Mouse (Mus musculus): ENCODE measurements around the gene Adprm.
"Not testable (repeated sequence)": the region's sequence is repeated elsewhere in the genome, so short reads cannot be mapped to it uniquely, and the experiment has no call there.

The Adprm gene

DNA sequence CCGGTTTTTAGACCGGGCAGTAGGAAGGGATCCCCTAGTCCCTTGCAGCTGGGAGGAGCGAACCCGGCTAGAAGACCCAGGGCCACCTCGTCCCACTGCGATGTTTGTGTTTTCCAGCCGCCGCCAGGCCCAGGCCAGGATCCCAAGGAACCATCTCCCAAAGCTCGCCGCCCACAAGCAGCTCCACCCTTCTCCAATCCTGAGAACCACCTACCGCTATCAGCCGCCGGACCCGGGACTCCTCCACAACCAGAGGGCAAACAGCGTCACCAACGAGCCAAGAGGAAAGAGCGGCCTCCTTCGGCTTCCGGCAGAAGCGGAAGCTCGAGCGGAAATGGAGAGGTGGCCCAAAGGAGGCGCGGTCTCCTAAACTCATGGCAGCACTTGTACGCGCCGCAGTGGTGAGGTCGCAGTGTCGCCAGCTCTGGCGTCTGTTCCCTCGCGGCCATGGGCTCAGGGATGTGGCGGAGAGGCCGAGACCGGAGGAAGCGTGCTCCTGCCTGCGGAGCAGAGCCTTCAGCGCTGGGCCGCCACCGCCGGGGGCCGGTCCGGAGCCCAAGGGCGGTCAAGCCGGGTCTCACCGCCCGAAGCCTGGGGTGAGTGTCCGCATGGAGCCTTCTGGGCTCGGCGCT is at the start of gene Adprm, which contains the start of gene Sco1:
Gene Adprm (minus strand): TSS at position 274 of the 632 bp plus-strand sequence.
Gene Sco1 (plus strand): TSS at position 350 of the 632 bp plus-strand sequence.
- peak; percentile 69 for DNase-seq (ENCODE audit: low spot score)

DNA sequence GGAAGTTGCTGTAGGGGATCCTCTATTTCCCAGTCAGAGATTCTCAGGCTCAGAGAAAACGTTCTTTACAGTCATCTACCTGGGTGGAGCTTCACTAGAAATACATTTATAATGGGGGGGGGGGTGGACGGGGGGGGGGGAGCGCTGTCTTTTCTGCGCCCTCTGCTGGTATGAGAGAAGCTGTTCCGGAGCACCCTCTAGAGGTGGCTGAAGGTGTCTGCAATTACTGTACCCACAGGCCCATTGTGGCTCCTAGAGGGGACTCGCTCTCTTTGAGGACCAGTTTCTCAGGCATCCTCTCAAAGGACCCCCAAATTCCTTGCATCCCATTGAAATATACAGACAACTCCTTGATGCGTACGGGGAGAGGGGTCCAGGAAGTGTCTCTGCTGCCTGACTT is 49.3 kb upstream of the Adprm start:
- DNase-seq (ENCODE audit: low spot score) = no peak

DNA sequence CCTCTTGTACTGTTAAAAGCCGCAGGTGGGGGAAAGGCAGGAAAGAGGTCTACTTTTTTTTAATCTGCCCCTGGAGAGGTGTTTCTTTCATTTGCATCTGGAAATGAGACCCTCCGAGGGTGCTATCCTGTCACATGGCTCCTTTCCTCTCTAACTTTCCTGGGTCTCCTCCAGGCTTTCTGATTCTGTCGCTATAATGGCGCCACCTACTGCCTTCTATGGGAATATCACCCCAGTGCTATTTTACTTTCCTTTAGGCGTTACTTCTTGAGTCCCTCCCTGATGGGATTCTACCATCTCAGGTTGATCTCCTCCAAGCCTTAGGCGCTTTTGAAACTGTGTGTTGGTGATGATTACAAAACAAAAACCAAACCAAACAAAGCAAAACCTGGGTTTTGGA is 47.8 kb upstream of the Adprm start:
- DNase-seq (ENCODE audit: low spot score) = no peak

DNA sequence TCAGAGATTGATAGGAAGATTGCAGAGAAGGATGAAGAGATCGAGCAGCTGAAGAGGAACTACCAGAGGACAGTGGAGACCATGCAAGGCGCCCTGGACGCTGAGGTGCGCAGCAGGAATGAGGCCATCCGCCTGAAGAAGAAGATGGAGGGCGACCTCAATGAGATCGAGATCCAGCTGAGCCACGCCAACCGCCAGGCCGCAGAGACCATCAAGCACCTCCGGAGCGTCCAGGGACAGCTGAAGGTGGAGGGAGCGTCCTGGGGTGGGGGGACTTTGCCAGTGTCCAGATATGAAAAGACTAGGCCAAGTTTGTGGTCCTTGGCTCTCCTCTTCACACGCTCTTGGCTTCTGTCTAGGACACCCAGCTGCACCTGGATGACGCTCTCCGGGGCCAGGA is 46.8 kb upstream of the Adprm start:
- DNase-seq (ENCODE audit: low spot score) = no peak

DNA sequence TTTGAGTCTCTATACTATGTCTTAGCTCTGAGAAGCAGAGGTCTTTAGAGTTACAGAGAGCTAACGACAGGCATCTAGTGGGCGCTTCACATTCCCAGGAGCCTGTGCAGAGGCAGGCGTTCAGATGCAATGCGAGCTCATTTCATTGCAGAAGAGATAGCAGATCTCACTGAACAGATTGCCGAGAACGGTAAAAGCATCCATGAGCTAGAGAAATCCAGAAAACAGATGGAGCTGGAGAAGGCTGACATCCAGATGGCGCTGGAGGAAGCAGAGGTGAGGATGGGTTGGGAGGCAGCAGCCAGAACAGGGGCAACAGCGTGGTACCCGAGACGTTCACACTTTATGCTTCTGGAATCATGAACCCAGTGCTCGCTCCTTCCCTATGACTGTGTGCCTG is 46.0 kb upstream of the Adprm start:
- DNase-seq (ENCODE audit: low spot score) = no peak

DNA sequence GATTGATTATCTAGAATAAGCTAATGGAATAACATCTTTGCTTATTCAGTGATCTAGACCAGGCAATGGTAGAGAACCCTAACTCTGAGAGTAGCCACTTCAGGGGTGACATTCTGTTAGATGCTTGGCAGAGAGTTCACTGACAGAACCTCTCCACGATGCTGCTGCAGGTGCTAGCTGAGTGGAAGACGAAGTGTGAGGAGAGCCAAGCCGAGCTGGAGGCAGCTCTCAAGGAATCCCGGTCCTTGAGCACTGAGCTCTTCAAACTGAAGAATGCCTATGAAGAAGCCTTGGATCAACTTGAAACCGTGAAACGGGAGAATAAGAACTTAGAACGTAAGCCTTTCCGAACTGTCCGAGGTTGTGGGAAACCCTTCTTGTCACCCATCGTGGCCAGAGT is 45.3 kb upstream of the Adprm start:
- DNase-seq (ENCODE audit: low spot score) = no peak

DNA sequence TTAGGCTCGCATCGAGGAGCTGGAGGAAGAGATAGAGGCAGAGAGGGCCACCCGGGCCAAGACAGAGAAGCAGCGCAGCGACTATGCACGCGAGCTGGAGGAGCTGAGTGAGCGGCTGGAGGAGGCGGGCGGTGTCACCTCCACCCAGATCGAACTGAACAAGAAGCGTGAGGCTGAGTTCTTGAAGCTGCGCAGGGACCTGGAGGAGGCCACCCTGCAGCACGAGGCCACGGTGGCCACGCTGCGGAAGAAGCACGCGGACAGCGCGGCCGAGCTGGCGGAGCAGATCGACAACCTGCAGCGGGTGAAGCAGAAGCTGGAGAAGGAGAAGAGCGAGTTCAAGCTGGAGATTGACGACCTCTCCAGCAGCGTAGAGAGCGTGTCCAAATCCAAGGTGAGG is 42.1 kb upstream of the Adprm start:
- DNase-seq (ENCODE audit: low spot score) = no peak

DNA sequence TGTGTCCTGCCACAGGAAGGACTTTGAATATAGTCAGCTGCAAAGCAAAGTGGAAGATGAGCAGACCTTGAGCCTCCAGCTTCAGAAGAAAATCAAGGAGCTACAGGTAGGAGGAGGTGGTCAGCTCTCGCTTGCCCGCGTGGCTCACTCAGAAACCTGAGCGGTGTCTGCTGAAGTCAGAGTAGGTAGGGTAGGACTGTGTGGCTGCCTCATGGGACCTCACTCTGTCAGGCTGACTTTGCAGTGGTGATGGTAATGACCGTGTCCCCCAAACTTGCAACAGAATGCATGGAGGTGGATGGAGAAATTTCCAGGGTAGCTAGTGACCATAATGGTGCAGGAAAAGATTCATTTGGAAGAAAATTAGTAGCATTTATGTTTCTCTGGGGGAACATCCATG is 41.3 kb upstream of the Adprm start:
- no peak for DNase-seq (ENCODE audit: low spot score)

DNA sequence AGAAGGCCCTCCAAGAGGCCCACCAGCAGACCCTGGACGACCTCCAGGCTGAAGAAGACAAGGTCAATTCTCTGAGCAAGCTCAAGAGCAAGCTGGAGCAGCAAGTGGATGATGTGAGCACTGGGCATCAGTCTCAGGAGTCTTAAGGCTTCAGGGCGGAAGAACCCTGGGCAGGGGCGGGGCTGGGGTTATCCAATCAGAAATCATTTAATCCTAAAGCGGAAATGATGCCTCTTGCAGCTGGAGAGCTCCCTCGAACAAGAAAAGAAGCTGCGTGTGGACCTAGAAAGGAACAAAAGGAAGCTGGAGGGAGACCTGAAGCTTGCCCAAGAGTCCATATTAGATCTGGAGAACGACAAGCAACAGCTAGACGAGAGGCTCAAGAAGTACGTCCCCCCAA is 40.8 kb upstream of the Adprm start:
- DNase-seq (ENCODE audit: low spot score) = no peak

DNA sequence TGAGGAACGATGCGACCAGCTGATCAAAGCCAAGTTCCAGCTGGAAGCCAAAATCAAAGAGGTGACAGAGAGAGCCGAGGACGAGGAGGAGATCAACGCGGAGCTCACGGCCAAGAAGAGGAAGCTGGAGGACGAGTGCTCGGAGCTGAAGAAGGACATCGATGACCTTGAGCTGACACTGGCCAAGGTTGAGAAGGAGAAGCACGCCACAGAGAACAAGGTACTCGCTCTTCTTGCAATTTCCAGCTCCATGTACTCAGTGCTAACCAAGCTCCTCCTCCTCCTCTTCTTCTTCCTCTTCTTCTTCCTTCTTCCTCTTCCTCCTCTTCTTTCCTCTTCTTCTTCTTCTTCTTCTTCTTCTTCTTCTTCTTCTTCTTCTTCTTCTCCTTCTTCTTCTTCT is 40.0 kb upstream of the Adprm start:
- not testable (repeated sequence) for DNase-seq (ENCODE audit: low spot score)

DNA sequence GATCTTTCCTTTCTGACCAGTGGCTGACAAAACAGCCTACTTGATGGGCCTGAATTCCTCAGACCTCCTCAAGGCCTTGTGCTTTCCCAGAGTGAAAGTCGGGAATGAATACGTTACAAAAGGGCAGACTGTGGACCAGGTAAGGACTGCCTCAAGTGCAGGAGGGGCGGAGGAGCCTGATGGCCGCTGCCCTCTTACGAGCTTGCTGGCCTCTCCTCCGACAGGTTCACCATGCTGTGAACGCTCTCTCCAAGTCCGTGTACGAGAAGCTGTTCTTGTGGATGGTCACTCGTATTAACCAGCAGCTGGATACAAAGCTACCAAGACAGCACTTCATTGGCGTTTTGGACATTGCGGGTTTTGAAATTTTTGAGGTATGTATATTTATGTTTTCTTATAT is 34.8 kb upstream of the Adprm start:
- no peak for DNase-seq (ENCODE audit: low spot score)

DNA sequence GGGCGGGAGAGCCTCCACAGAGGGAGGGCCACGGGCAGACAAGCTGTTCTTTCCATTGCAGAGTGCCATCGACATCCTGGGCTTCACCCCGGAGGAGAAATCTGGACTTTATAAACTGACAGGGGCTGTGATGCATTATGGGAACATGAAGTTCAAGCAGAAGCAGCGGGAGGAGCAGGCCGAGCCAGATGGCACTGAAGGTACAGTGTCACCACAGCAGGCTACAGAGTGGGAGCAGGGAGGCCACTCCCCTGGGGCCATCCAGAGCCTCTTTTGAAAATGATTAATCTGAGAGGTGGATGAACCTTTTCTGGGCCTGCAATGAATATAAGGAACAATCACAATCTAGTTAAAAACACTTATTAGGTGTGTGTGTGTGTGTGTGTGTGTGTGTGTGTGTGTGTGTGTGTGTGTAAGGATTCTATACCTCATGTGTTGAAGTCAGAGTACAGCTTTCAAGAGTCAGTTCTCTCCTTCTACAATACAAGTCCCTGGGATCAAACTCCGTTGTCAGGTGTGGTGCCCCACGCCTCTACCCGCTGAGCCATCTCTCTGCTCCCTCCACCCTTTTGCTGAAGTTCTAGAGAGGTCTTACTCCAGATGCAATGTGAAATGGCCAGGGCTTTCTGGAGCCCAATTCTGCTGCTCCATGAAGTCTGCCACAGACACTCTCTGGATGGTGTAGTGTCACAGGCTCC is 34.2 kb upstream of the Adprm start:
- DNase-seq (ENCODE audit: low spot score) = no peak

DNA sequence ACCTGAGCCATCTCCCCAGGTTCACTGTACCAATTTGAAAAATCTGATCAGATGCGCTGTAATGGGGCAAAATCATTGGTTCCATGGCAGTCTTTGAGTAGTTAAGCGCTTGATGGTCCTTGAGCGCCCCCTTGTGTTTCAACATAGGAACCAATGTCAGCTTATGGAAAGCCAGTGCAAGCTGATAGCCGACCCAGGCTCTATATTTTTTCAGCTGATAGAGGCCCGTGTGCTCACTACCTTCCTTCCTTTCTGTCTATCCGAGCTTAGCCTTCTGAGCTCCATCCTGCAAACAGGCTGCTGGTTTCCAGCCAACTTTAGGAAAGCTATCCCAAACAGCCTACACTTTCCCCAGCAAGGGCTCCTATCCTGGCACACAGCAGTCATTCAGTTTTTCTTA is 33.1 kb upstream of the Adprm start:
- peak; percentile 36 for DNase-seq (ENCODE audit: low spot score)

DNA sequence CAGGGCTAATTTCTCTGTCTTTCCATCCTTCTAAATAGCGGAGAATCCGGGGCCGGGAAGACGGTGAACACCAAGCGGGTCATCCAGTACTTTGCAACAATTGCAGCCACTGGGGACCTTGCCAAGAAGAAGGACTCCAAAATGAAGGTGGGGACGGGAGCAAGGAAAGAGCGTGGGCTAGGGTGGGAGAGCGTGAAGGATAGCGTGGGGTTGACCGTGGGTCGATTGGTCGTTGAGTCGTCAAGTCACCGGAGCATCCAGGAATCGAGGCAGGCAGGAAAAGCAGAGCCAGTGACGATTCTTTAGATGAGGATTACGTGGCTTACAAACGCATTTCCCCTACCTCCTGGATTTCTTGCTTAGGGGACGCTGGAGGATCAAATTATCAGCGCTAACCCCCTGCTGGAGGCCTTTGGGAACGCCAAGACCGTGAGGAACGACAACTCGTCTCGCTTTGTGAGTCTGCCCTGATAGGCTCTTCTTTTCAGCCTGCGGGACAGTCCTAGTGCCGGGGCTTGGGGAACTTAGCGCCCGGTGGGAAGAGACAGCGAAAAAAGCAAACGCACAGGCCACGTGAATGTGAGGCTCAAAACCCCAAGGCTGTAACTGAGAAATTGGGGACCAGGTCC is 31.4 kb upstream of the Adprm start:
- no peak for DNase-seq (ENCODE audit: low spot score)

DNA sequence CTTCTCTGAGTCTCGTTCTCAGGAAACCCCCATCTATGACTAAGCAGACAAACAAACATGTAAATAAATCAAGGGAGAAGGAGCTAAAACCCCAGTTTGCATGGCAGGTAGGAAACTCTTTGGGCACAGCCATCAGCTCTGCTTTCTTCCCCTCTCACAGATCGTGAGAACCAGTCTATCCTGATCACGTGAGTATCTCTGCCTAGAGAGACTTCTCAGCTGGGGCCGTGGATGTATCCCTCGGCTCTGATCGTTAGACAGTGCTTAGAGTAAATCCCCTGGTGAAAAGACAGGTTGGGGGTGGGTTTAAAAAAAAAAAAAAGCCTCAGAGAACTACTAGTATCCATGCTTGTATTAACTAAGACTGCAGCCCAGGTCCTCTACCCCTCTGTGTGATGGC is 30.8 kb upstream of the Adprm start:
- DNase-seq (ENCODE audit: low spot score) = no peak

DNA sequence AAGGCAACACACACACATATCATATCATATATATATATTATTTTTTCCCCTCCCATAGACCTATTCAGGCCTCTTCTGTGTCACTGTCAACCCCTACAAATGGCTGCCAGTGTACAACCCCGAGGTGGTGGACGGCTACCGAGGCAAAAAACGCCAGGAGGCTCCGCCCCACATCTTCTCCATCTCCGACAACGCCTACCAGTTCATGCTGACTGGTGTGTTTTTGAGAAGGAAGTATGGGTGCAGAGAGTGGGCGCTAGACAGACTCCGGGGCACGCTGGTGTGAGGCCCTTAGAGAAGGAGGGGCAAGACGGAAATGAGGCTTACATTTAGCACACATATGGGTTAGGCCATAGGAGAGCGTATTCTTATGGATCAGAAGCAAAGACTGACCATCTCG is 30.4 kb upstream of the Adprm start:
- DNase-seq (ENCODE audit: low spot score) = no peak

DNA sequence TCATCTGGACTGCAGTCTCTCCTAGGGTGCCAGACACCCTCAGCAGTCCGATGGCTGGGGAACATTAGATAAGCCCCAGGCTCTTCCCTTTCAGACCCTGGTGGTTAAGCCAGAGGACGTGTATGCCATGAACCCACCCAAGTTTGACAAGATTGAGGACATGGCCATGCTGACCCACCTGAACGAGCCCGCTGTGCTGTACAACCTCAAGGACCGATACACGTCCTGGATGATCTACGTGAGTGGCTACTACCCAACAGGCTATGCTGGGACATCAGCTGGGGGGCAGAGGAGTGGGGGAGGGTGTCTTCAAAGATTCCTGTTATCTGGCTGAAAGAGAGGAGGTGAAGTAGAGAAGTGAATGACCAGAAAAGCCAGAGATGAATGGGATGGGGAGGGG is 29.8 kb upstream of the Adprm start:
- no peak for DNase-seq (ENCODE audit: low spot score)

DNA sequence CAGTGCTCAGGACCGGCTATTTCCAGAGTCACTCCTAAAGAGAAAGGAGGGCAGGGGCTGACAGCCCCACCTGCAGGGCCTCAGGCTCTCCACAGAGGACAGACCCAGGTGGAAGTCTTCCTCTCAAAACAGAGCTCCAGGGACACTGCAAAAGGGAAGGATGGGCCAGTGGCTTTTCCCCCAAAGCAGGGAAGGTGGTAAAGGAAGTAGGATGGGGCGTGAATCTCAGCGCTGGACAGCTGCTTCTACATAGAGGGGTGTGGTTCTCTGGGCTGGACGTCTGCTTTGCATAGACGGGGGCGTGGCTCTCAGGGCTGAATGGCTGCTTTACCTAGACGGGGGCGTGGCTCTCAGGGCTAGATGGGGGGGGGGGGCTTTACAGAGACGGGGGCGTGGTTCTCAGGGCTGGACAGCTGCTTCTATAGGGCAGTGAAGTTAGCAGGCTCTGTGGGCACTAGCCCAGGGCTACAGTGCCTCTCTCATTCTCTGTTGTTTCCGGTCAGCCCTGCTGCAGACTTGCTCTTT is 28.8 kb upstream of the Adprm start:
- DNase-seq (ENCODE audit: low spot score) = no peak

DNA sequence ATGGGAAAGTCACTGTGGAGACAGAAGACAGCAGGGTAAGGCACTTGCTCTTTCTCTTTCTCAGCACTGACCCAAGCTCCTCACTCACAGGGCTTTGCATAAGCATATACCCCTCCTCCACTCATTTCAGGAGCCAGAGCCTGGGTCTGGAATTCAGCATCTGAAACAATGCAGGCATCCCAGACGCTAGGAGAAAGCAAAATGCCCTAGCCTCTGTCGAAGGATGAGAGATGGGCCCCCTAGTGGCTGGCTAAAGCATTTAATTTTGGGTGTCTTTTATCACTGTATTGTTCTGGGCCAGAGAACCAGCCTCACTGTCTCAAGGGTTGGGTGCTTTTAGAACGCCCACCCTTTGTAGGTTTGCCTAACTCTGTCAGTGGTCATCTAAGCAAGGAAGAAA is 27.8 kb upstream of the Adprm start:
- DNase-seq (ENCODE audit: low spot score) = peak; percentile 8

DNA sequence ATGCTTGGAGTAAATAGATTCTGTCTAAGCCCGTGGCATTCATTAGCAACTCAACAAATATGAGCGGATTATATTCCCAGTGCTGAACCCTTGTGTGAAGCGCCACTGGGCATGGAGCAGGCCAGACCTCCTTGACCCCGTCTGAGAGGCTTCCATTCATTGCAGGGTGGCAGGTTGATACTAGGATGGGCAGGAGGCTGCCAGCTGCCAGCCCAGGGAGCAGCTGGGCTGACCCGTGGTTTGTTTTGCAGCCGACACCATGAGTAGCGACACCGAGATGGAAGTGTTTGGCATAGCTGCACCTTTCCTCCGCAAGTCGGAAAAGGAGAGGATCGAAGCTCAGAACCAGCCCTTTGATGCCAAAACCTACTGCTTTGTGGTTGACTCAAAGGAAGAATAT is 27.3 kb upstream of the Adprm start:
- no peak for DNase-seq (ENCODE audit: low spot score)

DNA sequence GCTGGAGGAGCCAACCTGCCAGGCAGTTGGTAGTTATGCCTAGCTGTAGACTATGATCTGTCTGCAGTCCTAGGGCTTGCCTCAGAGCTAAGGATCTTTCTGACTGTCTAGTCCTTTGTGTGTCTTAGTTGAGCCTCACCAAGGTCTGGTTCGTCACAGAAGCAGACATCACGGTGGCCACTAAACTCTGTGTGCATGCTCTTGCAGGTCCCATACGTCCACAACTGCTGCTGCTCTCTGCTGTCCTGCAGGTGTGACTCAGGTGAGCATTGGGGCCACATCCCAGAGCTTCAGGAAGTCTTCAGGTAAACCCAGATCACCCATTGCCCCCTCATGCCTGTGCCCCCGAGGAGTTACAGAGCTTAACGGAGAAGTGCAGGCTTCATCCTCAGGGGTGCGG is 26.5 kb upstream of the Adprm start:
- DNase-seq (ENCODE audit: low spot score) = no peak

DNA sequence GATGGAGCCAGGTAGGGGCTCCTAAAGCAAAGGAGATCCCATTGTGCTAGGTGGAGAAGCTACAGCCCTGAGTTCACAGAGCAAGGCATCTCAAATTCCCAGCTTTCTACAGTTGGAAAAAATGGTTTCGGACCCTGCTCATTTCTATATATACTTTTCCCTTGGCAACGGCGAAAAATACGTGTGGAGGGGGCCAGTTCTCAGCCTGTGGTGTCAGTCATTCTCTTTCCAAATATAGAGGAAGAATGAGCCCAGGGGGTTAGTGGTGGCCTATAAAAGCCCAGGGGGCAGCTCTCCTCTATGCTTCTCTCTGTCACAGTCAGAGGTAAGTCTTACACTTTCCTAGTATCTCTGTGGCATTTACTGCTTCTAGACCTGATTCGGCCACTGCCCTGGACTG is 25.6 kb upstream of the Adprm start, which contains the start of gene Myh3:
Gene Myh3 (plus strand): TSS at position 301 of the 400 bp plus-strand sequence.
- no peak for DNase-seq (ENCODE audit: low spot score)

DNA sequence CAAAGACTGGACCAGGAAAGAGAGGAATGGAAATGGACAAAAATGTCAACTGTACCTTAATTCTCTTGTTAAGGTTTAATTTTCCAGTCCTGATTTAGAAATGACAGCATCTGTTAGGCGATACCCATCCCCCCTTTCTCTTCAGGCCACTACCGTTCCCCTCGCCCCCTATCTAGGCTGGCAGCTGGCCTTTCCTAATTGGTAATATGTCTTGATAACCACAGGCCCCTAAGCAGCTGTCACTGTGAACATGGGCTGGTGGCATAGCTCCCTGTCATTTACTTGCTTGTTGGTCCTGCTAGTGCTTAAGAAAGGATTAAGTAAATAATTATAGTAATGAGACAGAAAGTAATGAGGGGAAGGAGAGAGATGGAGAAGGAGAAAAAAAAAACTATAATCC is 25.0 kb upstream of the Adprm start:
- no peak for DNase-seq (ENCODE audit: low spot score)

Measured in spleen, adult 12 weeks (tissue).